Mouse (Mus musculus): ENCODE data around the gene Alyref. TPM values are rescaled to one million over a fixed set of nuclear protein-coding genes. Genes with fewer than 3 reads are reported as not detected.

Alyref gene
- 18.5 TPM for polyA plus RNA-seq (2014; fragmentation: Illumina TruSeq; extraction: RNeasy Lipid Tissue Mini Kit (QIAGEN cat#74804); ENCODE audit: low replicate concordance)

DNA sequence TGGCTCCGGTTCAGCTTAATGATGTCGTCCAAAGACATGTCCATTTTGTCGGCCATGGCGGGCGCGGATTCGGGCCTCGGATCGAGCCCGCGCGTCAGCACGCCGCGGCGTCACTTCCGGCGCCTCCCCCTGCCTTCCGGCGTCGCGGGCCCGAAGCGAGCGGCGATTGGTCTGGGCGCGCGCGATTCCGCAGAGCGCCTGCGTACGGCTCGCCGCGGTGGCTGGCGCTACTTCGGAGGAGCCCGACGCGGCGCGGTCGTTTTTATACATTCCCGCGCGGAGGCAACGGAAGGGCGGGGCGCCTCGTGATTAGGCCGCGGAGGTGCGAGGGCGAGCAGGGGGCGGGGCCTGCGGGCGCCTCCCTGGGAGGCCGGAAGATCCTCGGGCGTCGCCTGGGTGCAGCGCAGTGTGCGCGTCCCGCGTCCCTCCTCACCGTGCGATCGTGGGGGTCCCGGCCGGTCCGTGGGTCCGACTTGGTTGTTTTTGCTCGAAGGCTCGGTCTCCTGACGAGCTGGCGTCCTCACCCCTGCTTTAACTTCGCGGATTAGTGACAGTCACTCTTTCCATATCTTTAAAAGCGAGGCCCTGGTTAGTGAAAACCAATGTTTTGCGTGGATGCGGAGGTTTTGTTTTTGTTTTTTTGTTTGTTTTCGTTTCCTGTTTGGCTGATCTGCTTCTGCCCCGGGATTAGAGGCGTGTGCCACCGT lies at the start of gene Alyref, which contains the start of gene Anapc11:
Gene Alyref (minus strand): TSS at position 83 of the 707 bp plus-strand sequence.
Gene Anapc11 (plus strand): TSS at position 139 of the 707 bp plus-strand sequence.

GRCm38 (mm10) chr11:120643601-120643987 lies 45.4 kb upstream of the Alyref start, which contains the start of gene Pycr1:
Gene Pycr1 (minus strand): TSS chr11:120643769.

GRCm38 (mm10) chr11:120633520-120634343 lies 35.6 kb upstream of the Alyref start, which contains the start of gene Mafg:
Gene Mafg (minus strand): TSS chr11:120633600.

GRCm38 (mm10) chr11:120625152-120625775 lies 27.1 kb upstream of the Alyref start, which contains the start of gene Sirt7:
Gene Sirt7 (minus strand): TSS chr11:120625240.

GRCm38 (mm10) chr11:120617519-120618112 lies 19.5 kb upstream of the Alyref start, which contains the start of gene Pcyt2:
Gene Pcyt2 (minus strand): TSS chr11:120617936.

DNA sequence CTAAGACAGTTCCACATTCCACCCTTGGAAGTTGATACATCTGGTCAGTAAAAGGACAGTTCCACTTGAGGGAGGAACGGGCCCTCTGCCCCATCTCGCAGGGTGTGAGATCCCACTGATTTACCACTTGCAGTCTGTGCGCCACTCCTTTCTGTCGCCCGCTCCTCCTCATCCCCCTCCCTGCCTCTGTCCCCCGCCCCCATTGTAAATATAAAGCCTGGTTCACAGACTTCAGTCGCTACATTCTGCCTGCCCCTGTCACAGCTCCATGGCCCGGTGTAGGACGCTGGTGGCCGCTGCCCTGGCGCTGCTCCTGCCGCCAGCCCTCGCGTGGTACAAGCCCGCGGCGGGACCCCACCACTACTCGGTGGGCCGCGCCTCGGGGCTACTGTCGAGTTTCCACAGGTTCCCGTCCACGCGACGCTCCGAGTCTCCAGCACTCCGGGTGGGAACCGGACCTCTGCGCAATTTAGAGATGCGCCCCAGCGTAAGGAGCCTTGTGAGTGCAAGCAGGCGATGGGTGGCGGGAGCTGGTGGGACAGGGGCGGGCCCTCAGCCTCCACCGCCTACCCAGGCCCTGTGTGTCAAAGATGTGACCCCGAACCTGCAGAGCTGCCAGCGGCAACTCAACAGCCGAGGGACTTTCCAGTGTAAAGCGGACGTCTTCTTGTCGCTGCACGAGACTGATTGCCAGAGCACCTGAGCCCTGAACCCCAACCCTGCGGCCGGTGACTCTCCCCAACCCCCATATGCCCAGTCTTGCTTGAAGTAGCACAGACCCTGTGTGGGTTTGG lies 10.3 kb upstream of the Alyref start, which contains the start of gene Npb:
Gene Npb (plus strand): TSS at position 237 of the 794 bp plus-strand sequence.

DNA sequence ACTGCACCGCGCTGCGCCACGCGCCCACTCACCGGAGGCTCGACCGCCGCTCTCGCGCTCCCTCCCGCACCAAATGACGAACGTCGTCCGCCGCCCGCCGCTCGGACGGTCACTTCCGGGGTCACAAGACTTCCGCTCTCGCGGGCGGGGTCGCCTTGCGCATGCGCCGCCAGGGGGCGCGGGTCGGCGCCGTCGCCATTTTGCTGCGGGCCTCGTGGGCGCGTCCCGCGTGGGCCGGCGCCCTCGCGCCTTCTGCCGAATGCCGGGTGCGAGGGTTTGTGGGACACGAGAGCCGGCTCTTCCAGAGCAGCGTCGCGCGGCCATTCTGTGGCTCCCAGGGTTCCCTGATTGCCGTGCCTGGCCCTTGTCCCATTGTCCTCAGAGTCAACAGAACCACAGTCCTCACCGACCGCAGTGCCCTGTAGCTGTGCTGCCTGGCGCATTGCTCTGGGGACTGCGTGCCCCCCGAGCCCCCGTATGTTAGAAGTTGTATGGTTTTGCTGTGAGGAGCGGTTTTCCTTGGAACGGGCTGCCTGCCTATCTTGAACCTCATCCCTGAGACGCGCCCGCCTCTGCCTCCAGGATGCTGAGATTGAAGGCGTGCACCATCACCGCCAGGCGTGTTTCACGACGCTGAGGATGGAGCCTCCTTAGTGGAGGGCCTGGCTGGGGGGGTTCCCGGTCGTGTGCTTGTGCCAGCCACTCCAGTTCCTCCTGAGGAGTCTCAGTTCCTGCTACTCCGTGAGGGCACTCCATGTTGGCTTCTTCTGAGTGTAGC lies 16.5 kb downstream of the Alyref start, which contains the start of gene Arhgdia:
Gene Arhgdia (minus strand): TSS at position 135 of the 778 bp plus-strand sequence.

GRCm38 (mm10) chr11:120572752-120573584 lies 25.2 kb downstream of the Alyref start, which contains the start of gene P4hb:
Gene P4hb (minus strand): TSS chr11:120573253.

GRCm38 (mm10) chr11:120550810-120551440 lies 47.2 kb downstream of the Alyref start, which contains the start of gene Ppp1r27:
Gene Ppp1r27 (minus strand): TSS chr11:120551132.

DNA sequence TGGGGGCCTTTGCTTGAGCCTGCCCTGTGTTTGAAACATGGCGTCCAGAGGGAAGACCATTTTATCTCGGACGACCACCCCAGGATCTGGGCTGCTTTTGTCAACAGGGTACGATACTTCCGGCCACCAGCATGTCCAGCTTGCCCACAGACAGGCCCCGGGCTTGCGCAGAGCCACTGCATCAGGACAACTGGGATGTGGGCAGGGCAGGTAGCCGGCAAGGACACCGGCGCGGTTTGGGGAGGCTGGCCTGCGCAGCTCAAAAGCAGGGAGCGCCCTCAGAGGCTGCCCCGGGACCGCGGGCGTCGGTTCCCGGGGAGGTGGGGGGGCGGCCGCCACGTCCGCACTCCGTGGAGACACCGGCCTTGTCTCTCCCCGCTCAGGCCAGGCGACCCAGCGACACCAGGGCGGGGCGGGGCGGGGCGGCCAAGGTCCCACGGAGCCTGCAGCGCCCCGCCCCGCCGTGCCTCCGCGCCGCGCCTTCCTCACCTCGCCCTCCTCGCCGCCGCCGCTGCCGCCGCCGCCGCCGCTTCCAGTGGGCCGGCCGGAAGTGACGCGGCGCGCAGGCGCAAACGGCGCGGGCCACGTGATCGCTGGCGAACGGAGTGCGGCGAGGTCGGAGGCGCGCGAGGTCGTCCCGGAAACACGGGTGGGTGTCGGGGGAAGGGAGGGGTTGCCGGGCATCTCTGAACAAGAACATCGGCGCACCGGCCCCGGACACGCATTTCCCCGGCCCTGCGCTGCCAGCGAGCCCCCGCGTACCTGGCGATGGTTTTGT lies 48.8 kb downstream of the Alyref start, which contains the start of gene Mcrip1:
Gene Mcrip1 (minus strand): TSS at position 560 of the 778 bp plus-strand sequence.

Other genes starting within 250 kb of the Alyref start
- 737 TPM for gene Actg1, start 249.8 kb downstream of the Alyref start, polyA plus RNA-seq (2014; fragmentation: Illumina TruSeq; extraction: RNeasy Lipid Tissue Mini Kit (QIAGEN cat#74804); ENCODE audit: low replicate concordance)
- not detected for gene Fscn2, start 236.8 kb downstream of the Alyref start, polyA plus RNA-seq (2014; fragmentation: Illumina TruSeq; extraction: RNeasy Lipid Tissue Mini Kit (QIAGEN cat#74804); ENCODE audit: low replicate concordance)
- 0.19 TPM for gene Faap100, start 219.6 kb downstream of the Alyref start, polyA plus RNA-seq (2014; fragmentation: Illumina TruSeq; extraction: RNeasy Lipid Tissue Mini Kit (QIAGEN cat#74804); ENCODE audit: low replicate concordance)
- 10.0 TPM for gene Nploc4, start 160.7 kb downstream of the Alyref start, polyA plus RNA-seq (2014; fragmentation: Illumina TruSeq; extraction: RNeasy Lipid Tissue Mini Kit (QIAGEN cat#74804); ENCODE audit: low replicate concordance)
- gene Tspan10, start 155.7 kb downstream of the Alyref start, polyA plus RNA-seq (2014; fragmentation: Illumina TruSeq; extraction: RNeasy Lipid Tissue Mini Kit (QIAGEN cat#74804); ENCODE audit: low replicate concordance) = not detected
- gene Pde6g, start 144.9 kb downstream of the Alyref start, polyA plus RNA-seq (2014; fragmentation: Illumina TruSeq; extraction: RNeasy Lipid Tissue Mini Kit (QIAGEN cat#74804); ENCODE audit: low replicate concordance) = not detected
- gene Oxld1, start 140.3 kb downstream of the Alyref start, polyA plus RNA-seq (2014; fragmentation: Illumina TruSeq; extraction: RNeasy Lipid Tissue Mini Kit (QIAGEN cat#74804); ENCODE audit: low replicate concordance) = not detected
- 6.7 TPM for gene Ccdc137, start 140.2 kb downstream of the Alyref start, polyA plus RNA-seq (2014; fragmentation: Illumina TruSeq; extraction: RNeasy Lipid Tissue Mini Kit (QIAGEN cat#74804); ENCODE audit: low replicate concordance)
- 5.3 TPM for gene Arl16, start 130.8 kb downstream of the Alyref start, polyA plus RNA-seq (2014; fragmentation: Illumina TruSeq; extraction: RNeasy Lipid Tissue Mini Kit (QIAGEN cat#74804); ENCODE audit: low replicate concordance)
- gene Mrpl12, start 113.8 kb downstream of the Alyref start, polyA plus RNA-seq (2014; fragmentation: Illumina TruSeq; extraction: RNeasy Lipid Tissue Mini Kit (QIAGEN cat#74804); ENCODE audit: low replicate concordance) = 1.6 TPM
- 1.6 TPM for gene Slc25a10, start 106.5 kb downstream of the Alyref start, polyA plus RNA-seq (2014; fragmentation: Illumina TruSeq; extraction: RNeasy Lipid Tissue Mini Kit (QIAGEN cat#74804); ENCODE audit: low replicate concordance)
- gene Gcgr, start 67.7 kb downstream of the Alyref start, polyA plus RNA-seq (2014; fragmentation: Illumina TruSeq; extraction: RNeasy Lipid Tissue Mini Kit (QIAGEN cat#74804); ENCODE audit: low replicate concordance) = not detected
- gene Mcrip1, start 48.6 kb downstream of the Alyref start, polyA plus RNA-seq (2014; fragmentation: Illumina TruSeq; extraction: RNeasy Lipid Tissue Mini Kit (QIAGEN cat#74804); ENCODE audit: low replicate concordance) = not detected
- gene Ppp1r27, start 47.2 kb downstream of the Alyref start, polyA plus RNA-seq (2014; fragmentation: Illumina TruSeq; extraction: RNeasy Lipid Tissue Mini Kit (QIAGEN cat#74804); ENCODE audit: low replicate concordance) = not detected
- 728 TPM for gene P4hb, start 25.1 kb downstream of the Alyref start, polyA plus RNA-seq (2014; fragmentation: Illumina TruSeq; extraction: RNeasy Lipid Tissue Mini Kit (QIAGEN cat#74804); ENCODE audit: low replicate concordance)
- 24.2 TPM for gene Arhgdia, start 16.7 kb downstream of the Alyref start, polyA plus RNA-seq (2014; fragmentation: Illumina TruSeq; extraction: RNeasy Lipid Tissue Mini Kit (QIAGEN cat#74804); ENCODE audit: low replicate concordance)
- 8.2 TPM for gene Anapc11, start 56 bp upstream of the Alyref start, polyA plus RNA-seq (2014; fragmentation: Illumina TruSeq; extraction: RNeasy Lipid Tissue Mini Kit (QIAGEN cat#74804); ENCODE audit: low replicate concordance)
- not detected for gene Npb, start 10.1 kb upstream of the Alyref start, polyA plus RNA-seq (2014; fragmentation: Illumina TruSeq; extraction: RNeasy Lipid Tissue Mini Kit (QIAGEN cat#74804); ENCODE audit: low replicate concordance)
- gene Pcyt2, start 19.6 kb upstream of the Alyref start, polyA plus RNA-seq (2014; fragmentation: Illumina TruSeq; extraction: RNeasy Lipid Tissue Mini Kit (QIAGEN cat#74804); ENCODE audit: low replicate concordance) = 28.6 TPM
- gene Sirt7, start 26.9 kb upstream of the Alyref start, polyA plus RNA-seq (2014; fragmentation: Illumina TruSeq; extraction: RNeasy Lipid Tissue Mini Kit (QIAGEN cat#74804); ENCODE audit: low replicate concordance) = 9.2 TPM
- gene Mafg, start 35.2 kb upstream of the Alyref start, polyA plus RNA-seq (2014; fragmentation: Illumina TruSeq; extraction: RNeasy Lipid Tissue Mini Kit (QIAGEN cat#74804); ENCODE audit: low replicate concordance) = 10.0 TPM
- 1.4 TPM for gene Pycr1, start 45.4 kb upstream of the Alyref start, polyA plus RNA-seq (2014; fragmentation: Illumina TruSeq; extraction: RNeasy Lipid Tissue Mini Kit (QIAGEN cat#74804); ENCODE audit: low replicate concordance)
- not detected for gene Myadml2, start 49.8 kb upstream of the Alyref start, polyA plus RNA-seq (2014; fragmentation: Illumina TruSeq; extraction: RNeasy Lipid Tissue Mini Kit (QIAGEN cat#74804); ENCODE audit: low replicate concordance)
- not detected for gene Notum, start 62.8 kb upstream of the Alyref start, polyA plus RNA-seq (2014; fragmentation: Illumina TruSeq; extraction: RNeasy Lipid Tissue Mini Kit (QIAGEN cat#74804); ENCODE audit: low replicate concordance)
- 3.6 TPM for gene Aspscr1, start 74.6 kb upstream of the Alyref start, polyA plus RNA-seq (2014; fragmentation: Illumina TruSeq; extraction: RNeasy Lipid Tissue Mini Kit (QIAGEN cat#74804); ENCODE audit: low replicate concordance)
- gene Cenpx, start 115.4 kb upstream of the Alyref start, polyA plus RNA-seq (2014; fragmentation: Illumina TruSeq; extraction: RNeasy Lipid Tissue Mini Kit (QIAGEN cat#74804); ENCODE audit: low replicate concordance) = not detected
- gene Lrrc45, start 115.6 kb upstream of the Alyref start, polyA plus RNA-seq (2014; fragmentation: Illumina TruSeq; extraction: RNeasy Lipid Tissue Mini Kit (QIAGEN cat#74804); ENCODE audit: low replicate concordance) = 0.33 TPM
- not detected for gene Rac3, start 123.1 kb upstream of the Alyref start, polyA plus RNA-seq (2014; fragmentation: Illumina TruSeq; extraction: RNeasy Lipid Tissue Mini Kit (QIAGEN cat#74804); ENCODE audit: low replicate concordance)
- not detected for gene Dcxr, start 128.9 kb upstream of the Alyref start, polyA plus RNA-seq (2014; fragmentation: Illumina TruSeq; extraction: RNeasy Lipid Tissue Mini Kit (QIAGEN cat#74804); ENCODE audit: low replicate concordance)
- gene Cbr2, start 133.7 kb upstream of the Alyref start, polyA plus RNA-seq (2014; fragmentation: Illumina TruSeq; extraction: RNeasy Lipid Tissue Mini Kit (QIAGEN cat#74804); ENCODE audit: low replicate concordance) = not detected
- gene Hmga1b, start 164.4 kb upstream of the Alyref start, polyA plus RNA-seq (2014; fragmentation: Illumina TruSeq; extraction: RNeasy Lipid Tissue Mini Kit (QIAGEN cat#74804); ENCODE audit: low replicate concordance) = not detected
- gene Rfng, start 185.8 kb upstream of the Alyref start, polyA plus RNA-seq (2014; fragmentation: Illumina TruSeq; extraction: RNeasy Lipid Tissue Mini Kit (QIAGEN cat#74804); ENCODE audit: low replicate concordance) = not detected
- gene Gps1, start 185.9 kb upstream of the Alyref start, polyA plus RNA-seq (2014; fragmentation: Illumina TruSeq; extraction: RNeasy Lipid Tissue Mini Kit (QIAGEN cat#74804); ENCODE audit: low replicate concordance) = 4.1 TPM
- gene Dus1l, start 198.0 kb upstream of the Alyref start, polyA plus RNA-seq (2014; fragmentation: Illumina TruSeq; extraction: RNeasy Lipid Tissue Mini Kit (QIAGEN cat#74804); ENCODE audit: low replicate concordance) = 2.2 TPM
- 1.3 TPM for gene Fasn, start 226.2 kb upstream of the Alyref start, polyA plus RNA-seq (2014; fragmentation: Illumina TruSeq; extraction: RNeasy Lipid Tissue Mini Kit (QIAGEN cat#74804); ENCODE audit: low replicate concordance)

Data from small intestine, adult 10 weeks (tissue).